Mouse (Mus musculus): ENCODE results near the gene Mdga1.

Mdga1 gene

DNA sequence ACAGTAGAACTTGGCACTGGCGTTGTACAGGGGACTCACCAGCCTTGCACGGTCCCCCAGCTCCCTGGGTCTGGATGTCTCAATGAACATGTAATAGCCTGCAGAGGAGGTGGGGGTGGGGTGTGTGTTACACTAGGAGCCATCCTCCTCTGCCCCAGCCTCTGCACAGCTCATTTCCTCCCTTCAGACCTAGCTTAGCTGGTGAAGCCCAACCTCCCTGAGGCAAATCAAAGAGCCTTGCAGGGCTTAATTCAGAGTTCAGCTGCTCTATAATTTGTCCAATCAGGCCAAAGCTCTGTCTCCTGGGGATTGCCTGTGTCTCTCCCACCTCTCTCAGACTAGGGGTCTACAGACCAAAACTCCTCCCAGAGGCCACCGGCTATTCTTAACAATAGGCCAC lies 131.9 kb downstream of the Mdga1 start:
- DNase-seq: no peak

- no peak for DNase-seq
These were observed 132.4 kb downstream of the Mdga1 start for GRCm38 (mm10) chr17:29837441-29837840.

DNA sequence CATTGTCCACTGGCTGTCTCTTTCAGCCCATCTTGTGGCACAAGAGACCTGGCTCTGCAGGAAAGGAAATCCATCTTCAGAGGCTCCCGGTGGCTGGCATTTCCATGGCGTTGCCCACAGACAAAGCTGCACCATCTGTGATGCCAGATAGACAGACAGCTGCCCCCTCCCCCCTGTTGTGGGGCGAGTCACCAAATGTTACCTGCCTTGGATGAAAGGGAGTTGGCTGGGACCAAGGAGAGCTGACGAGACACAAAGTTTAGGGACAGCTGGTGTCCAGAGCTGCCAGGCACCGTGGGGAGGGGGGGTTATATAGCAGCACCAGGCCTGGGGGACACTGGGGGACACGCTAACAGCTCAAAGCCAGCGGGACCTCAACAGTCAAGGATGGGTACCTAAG lies 135.1 kb downstream of the Mdga1 start:
- no peak for DNase-seq

DNA sequence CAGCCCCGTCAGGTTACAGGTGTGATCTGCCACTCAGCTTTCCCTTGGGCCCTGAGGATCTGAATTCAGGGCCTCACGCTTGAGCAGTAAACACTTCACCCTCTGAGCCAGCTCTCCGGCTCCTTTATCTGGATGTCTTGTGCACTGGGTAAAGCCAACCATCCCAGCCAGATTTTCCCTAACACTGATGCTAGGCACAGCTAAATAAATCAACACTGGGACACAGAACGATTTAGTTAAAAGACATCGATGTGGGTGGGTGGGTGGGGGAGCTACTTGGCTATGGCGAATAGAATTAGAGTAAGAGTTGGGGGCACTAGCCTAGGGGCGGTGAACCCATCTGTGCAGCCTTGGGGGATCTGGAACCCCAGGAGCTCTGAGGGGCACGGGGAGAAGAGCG lies 135.6 kb downstream of the Mdga1 start:
- no peak for DNase-seq

- DNase-seq: no peak
These were observed 138.2 kb downstream of the Mdga1 start for GRCm38 (mm10) chr17:29831696-29832095.

GRCm38 (mm10) chr17:29829136-29829535 lies 140.8 kb downstream of the Mdga1 start:
- no peak for DNase-seq

DNA sequence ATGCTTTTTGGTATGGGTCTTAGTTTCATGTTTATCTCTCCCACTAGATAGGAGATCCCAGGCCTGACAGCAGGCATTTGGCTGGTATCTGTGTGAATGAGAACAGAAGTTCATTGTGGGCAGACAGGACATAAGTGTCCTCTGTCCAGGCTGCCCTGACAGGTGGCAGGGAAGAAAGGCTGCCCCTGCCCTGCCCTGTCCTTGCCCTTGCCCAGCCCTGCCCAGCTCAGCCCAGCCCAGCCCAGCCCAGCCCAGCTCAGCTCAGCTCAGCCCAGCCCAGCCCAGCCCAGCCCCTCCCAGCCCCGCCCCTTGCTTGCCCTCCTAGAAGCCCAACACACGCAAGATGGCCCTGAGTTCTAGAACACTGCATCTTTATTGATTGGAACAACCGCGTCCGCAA lies 142.3 kb downstream of the Mdga1 start:
- DNase-seq: no peak

GRCm38 (mm10) chr17:29824512-29825120 lies 145.3 kb downstream of the Mdga1 start:
- no peak for DNase-seq

DNA sequence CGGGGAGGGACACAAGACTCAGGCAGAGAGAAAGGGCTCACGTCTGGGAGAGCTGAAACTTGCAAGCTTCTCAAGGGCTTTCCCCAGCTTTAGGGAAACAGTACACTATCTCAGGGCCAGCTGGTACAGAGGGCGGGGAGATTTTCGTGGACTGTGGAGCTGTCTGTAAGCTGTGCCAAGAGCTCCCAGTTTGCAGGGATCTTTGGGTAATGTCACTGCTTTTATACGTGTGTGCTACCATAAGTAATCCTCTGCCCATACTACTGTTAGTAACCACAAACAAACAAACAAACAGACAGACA lies 145.7 kb downstream of the Mdga1 start:
- no peak for DNase-seq

DNA sequence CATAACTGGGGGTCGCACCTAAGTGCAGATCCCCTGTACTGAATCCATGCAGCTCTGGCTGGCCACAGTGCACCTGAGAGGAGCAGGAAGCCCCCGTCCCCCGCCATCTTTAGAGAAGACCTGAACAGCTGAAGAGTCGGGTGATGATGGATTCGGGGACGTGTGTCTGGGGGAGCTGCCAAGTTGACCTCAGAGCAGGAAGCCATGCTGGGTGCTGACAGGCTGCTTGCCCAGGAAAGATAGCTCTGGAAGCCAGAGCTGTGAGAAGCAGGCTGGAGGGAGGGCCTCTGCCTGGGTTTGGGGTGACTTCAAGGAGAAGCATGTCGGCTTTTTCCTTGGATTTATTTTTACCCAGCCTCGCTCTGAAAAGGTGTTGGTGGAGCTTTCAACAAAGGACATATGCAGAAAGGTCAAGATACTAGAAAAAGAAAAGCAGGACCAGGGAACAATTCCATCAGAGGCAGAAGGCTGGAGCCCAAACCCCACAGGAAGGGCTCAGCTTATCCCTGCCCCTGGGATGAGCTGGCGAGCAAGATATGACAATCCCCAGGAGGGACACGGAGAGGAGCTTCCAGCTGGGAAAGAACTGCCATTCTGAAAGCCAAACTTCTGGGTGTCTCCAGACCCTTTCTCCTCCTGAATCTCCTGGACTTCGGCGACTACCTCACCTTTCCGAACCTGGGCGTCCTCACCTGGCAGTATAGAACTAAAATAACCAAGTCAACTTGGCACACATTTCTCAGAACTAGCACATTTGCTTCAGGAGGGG lies 146.3 kb downstream of the Mdga1 start:
- DNase-seq: no peak

DNA sequence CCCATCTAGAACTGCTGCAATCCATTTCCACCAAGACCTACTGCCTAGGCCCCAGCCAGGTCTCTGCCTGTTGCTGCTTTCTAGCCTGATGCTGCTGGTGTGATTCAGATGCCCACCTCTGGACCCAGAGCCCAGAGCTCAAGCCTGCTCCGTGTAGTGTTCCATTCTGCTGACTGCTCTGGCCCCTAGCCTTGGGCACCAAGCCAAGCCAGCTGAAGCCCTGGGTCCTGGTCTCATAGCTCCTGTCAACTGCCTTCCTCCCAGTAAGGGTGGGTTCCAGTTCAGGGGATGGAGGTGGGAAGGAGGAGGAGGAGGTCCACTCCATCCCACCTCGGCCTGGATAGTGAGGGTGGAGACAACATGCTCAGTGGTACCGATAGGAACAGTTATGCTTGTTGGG lies 150.3 kb downstream of the Mdga1 start:
- DNase-seq: no peak

GRCm38 (mm10) chr17:29818989-29819388 lies 150.9 kb downstream of the Mdga1 start:
- DNase-seq: no peak

DNA sequence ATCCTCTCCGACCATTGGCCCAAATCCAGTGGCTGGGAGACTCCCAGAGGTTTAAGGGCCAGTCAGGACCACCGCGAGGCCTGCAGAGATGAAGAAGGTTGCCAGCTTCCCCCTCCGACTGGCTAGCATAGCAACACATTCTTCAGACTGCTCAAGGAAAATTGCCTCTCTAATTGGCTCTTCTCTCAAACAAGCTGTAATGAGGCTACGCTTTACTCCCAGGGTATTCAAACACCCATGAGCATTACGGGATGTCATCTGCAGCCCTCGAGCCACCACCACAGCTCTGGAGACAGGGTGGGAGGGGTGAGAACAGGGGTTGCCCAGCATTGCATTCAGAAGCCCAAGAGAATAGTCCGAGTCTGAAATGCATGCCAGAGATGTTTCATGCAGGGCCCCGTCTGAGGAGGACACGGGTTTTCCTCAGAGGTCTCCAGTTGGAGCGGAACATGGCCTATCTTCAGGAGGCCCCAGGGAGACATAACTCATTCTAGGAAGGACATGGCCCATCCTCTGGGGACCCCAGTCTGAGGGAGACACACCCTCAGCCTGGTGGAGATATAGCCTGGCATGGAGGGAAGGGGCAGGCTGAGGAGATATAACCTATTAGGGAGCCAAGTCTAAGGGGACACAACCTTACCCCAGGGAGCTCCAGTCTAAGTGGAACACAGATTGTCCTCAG lies 151.5 kb downstream of the Mdga1 start:
- no peak for DNase-seq

DNA sequence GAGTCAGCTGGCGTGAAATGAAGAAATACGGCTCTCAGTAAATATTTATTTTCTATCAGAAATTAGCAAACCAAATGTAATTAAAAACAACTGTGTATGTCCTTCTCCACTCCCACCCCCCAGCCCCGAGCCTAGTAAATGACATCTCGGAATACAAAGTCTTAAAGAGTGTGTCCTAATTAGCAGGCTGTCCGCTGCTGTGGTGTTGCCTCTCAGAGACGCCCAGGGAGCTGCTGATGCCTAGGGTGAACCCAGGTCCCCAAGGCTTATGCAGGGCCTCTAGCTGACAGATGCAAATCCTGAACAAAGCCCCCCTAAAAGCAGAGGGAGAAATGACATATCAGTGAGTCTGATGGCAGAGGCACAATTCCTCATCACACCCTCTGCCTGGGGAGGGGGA lies 155.1 kb downstream of the Mdga1 start:
- no peak for DNase-seq

GRCm38 (mm10) chr17:29813328-29813727 lies 156.6 kb downstream of the Mdga1 start:
- no peak for DNase-seq

GRCm38 (mm10) chr17:29803545-29803944 lies 166.3 kb downstream of the Mdga1 start:
- no peak for DNase-seq

DNA sequence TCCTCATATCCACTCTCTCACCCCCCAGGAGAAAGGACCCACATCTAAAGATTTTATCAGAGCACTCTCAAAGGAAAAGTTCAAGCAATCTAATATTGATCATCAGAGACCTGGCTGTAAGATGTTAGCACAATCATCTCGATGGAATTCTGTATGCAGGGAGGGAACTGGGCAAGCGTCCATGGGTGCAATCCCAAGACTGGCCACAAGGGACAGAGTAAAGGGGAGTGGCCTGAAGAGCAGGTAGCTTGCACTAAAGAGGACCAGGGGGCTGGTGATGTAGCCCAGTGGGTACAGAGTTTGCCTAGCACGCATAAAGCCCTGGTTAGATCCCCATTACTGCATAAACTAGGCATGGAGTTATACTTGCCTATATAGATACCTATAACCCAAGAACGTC lies 168.5 kb downstream of the Mdga1 start:
- DNase-seq: peak; percentile 79 to 82

DNA sequence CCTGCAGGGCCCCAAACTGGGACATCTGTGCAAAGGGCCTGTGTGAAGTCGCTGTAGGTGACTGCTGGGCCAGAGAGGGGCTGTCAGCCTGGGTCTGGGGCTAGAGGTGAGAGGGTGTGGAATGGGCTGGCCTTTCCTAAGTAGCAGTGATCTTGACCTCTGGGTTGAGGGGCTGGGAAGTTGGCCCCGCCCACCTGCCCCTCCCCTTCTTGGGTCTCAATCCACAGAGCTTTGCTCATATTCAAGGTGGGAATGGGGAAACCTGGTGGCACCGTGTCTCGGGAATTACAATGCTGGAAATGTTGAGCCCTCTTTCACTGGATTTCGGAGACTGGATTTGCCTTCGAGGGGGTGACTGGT lies 169.8 kb downstream of the Mdga1 start:
- DNase-seq: no peak

DNA sequence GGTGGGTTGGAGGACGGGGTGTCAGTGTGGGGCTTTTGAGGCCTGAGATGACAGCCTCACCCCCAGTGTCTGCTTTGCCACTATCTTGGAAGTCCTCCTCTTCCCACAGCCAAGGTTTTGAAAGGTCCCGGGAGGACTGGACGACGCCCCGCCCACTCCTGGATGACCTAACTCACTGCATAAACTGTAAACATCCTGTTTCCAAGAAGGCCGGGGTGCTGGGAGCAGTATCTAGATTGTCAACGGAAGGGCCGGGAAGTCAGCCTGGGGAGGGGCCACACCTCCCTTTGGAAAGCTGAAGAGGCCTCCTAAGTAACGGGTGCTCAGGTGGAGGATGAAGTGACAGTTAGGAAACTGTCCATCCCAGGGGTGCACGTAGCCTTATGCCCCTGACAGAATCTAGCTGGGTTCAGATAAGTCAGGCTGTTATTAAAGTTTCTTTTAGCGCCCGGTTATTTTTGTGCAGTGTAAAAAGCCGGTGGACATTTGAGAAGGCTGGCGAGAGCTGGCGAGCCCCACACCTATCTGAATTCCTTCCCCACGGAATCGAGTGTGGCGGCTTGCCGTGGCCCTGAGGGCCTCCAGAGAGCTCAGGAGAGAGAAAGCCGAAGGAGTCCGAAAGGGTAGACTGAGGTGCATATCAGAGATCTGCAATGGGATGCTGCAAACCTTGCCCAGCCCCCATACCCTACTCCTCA lies 170.3 kb downstream of the Mdga1 start:
- DNase-seq: no peak

DNA sequence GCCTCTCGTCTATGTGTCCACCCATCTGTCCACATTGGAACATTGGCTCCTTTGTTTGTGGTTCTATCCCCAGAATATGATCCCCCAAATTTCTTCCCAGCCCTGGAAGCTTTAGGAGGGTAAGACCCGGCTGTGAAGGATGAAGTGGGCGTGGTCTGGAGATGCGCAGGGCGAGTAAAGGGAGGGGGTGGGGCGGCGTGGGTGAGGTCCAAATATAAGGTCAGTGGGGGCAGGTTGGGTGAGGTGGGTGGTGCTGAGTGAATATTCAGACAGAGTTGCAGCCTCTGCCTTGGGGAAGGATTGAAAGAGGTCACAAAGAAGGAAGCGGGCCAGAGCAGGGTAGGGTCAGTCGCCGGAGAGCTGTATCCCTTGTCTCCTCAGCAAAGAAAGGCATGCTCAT lies 171.7 kb downstream of the Mdga1 start:
- no peak for DNase-seq

- no peak for DNase-seq
These were observed 173.1 kb downstream of the Mdga1 start for GRCm38 (mm10) chr17:29796787-29797186.

- peak; percentile 84 to 85 for DNase-seq
These were observed 173.8 kb downstream of the Mdga1 start for GRCm38 (mm10) chr17:29796086-29796485.

- DNase-seq: no peak
These were observed 174.7 kb downstream of the Mdga1 start for GRCm38 (mm10) chr17:29795050-29795770.
